Mouse (Mus musculus) sigmoid colon, adult 10 weeks (tissue): ENCODE data around the gene 2610002M06Rik. TPM values are rescaled to one million over a fixed set of nuclear protein-coding genes. Genes with fewer than 3 reads are reported as not detected.

ENCODE experiments used
- polyA plus RNA-seq: library from polyadenylated mRNA; stranded (reverse); fragments of 350-450 nt; fragmentation: Illumina TruSeq; extraction: RNeasy Lipid Tissue Mini Kit (QIAGEN cat#74804); gene quantifications from one replicate; pipeline ENCODE4 v1.2.3, GENCODE M21; 2014; ENCODE audit warnings: low read depth, low replicate concordance

Gene 2610002M06Rik
- 68.7 TPM for polyA plus RNA-seq

DNA sequence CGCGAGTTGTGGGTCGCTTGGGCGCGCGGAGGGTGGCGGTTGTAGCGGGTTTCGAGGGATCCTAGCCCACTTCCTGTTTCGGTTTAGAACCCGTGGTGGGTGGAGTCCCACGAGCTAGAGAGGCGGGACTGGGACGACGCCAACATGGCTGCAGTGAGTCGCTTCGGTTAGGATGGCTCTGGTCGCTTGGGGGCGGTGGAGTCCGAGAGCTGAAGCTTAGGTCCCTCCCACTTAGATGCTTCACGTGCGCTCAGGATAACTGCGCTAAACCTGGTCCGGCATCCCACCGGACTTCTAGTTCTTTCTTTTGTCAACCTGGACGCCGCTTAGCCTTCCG, at the start of gene 2610002M06Rik:
Gene 2610002M06Rik (minus strand): TSS at position 117 of the 337 bp plus-strand sequence.

DNA sequence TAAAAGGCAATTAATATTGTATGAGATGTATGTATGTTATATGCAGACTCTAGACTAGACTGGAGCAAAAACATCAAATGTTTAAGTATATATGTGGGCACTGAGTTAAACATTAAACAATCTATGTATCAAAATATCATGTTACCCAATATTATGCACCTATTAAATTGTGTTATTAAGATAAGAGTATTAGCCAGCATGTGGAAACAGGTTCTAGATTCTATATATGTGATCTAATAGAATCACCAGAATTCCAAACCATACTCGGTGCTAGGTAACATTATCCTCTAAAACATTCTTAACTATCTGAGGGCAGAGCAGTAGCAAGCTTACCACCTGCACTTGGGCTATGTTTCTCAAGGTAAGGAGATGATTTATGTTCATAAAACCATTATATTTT, 23.8 kb downstream of the 2610002M06Rik start, which contains the start of gene Tent5d:
Gene Tent5d (plus strand): TSS at position 301 of the 400 bp plus-strand sequence.

Other genes with a start within 250 kb of the 2610002M06Rik start
- not detected for gene Tbx22, start 148.4 kb downstream of the 2610002M06Rik start, polyA plus RNA-seq
- not detected for gene Tent5d, start 23.7 kb downstream of the 2610002M06Rik start, polyA plus RNA-seq
- not detected for gene Gm732, start 132.1 kb upstream of the 2610002M06Rik start, polyA plus RNA-seq